ENCODE assay signal across 8 mouse cellular contexts in the genomic region with DNA sequence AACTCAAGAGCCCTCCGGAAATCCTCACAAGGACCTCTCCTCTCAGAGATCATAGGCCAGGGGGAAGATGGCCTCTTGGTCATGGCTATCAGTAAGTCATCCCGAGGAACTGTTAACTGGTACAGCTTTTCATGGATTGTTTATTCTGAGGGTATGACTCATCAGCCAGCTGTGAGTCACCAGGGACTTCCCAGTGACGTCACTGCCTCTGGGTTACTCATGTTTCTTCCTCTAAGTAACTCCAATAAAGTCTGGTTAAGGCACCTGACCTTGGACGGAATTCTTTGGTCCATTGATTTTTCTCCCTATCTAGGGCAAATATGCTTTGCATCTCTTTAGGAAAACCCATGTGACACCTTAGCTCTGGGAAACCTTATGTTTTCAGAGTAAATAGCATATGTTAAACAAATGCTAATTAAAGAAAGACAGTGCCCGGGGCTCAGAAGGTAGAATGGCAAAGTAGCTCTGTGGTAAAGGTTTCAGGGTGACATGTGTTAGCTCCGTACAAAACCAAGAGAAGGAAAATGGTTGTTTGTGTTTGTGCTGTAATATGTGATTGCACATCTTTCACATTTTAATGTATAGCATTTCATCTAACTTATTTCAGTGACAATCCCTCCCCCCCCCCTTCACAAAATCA.
A peak's percentile ranks its signal among the peaks of the same experiment; 100 is the strongest.
DNase-seq lines count a peak whose midpoint lies in the region; ATAC-seq and TF ChIP-seq lines count a peak whose summit lies in the region.

No protein-coding gene starts in this region.

- no peak overlapping the region for H3K4me2 ChIP-seq in limb, embryonic 14.5 days (replicated peaks; ENCODE audit: low read depth, low read length, severe bottlenecking)

- 52% methylated on average over 6 of the region's 6 CpGs for WGBS in limb, embryonic 14.5 days

- no peaks in the 10 kb centered on the region for H3K9me3 ChIP-seq in limb, embryonic 14.5 days (ENCODE audit: control insufficient read depth, low read length)

- H3K27ac ChIP-seq in left cerebral cortex, adult 2 months: no peak overlapping the region
- H3K27ac ChIP-seq in limb, embryonic 14.5 days (replicated peaks; ENCODE audit: low read depth, low read length): no peak overlapping the region

- no peak overlapping the region for H3K9ac ChIP-seq in limb, embryonic 14.5 days (ENCODE audit: low read depth, low read length, severe bottlenecking)

- H3K36me3 ChIP-seq in limb, embryonic 14.5 days (ENCODE audit: control insufficient read depth, insufficient read depth, low read length): no peaks in the 10 kb centered on the region

- ATAC-seq in limb, embryonic 14.5 days (ENCODE audit: low FRiP score, low read depth): no peak

- H3K4me3 ChIP-seq in left cerebral cortex, adult 2 months: no peak overlapping the region
- no peak overlapping the region for H3K4me3 ChIP-seq in limb, embryonic 14.5 days (replicated peaks; ENCODE audit: low read length)

- no peak for TF ChIP-seq CTCF in left cerebral cortex, adult 2 months (IDR thresholded peaks at IDR 0.05)

- intact Hi-C loops in left cerebral cortex, adult 2 months (cut with DNase I): no loop called here
- intact Hi-C loops in left cerebral cortex, postnatal 4 days (cut with DNase I): no loop called here
- intact Hi-C loops in heart, postnatal 25 days (cut with DNase I): no loop called here

- H3K4me1 ChIP-seq in limb, embryonic 14.5 days (ENCODE audit: control insufficient read depth, insufficient read depth, low read length): no peaks in the 10 kb centered on the region

- DNase-seq in left cerebral cortex, adult 2 months (ENCODE audit: extremely low spot score in 1 of 2, low spot score in 2 of 2): peak; percentile 42 to 49
- no peak for DNase-seq in left cerebral cortex, postnatal 4 days
- DNase-seq in ZHBTc4 (ENCODE audit: low read depth, low spot score) (peak; percentile 20), liver (no peak)
- DNase-seq in heart, postnatal 25 days (ENCODE audit: low spot score): peak; percentile 1
- DNase-seq in limb, embryonic 14.5 days (ENCODE audit: low spot score): peak; percentile 13
- DNase-seq in thymus, postnatal 14 days: no peak
- DNase-seq in cerebellum, adult 9-10 months: no peak

- H3K27me3 ChIP-seq in limb, embryonic 14.5 days (ENCODE audit: control insufficient read depth, insufficient read depth, low read length): no peaks in the 10 kb centered on the region

- TF ChIP-seq POLR2A in limb, embryonic 14.5 days (IDR thresholded peaks at IDR 0.05; ENCODE audit: borderline replicate concordance, extremely low read depth, insufficient read depth, insufficient read length): no peak

Comparison
In these comparisons a context has a peak if more than half of its experiments do, and no peak if none do; other contexts are left out.
1. DNase-seq: peak in left cerebral cortex, adult 2 months (2 of 2), ZHBTc4 (single experiment), heart, postnatal 25 days (single experiment) and limb, embryonic 14.5 days (single experiment); none in left cerebral cortex, postnatal 4 days (single experiment), thymus, postnatal 14 days (single experiment), cerebellum, adult 9-10 months (single experiment) and liver (single experiment).